Mouse (Mus musculus) liver, postnatal 0 days (tissue): Measurements from ENCODE around the gene Lypd6b. TPM values are rescaled to one million over a fixed set of nuclear protein-coding genes. Genes with fewer than 3 reads are reported as not detected.

Source experiments
- ATAC-seq: fragments of 200-750 bp; cut with Nextera tagmentation; 2 replicates; pipeline ENCODE4 v1.8.0; 2017; ENCODE audit warnings: mild to moderate bottlenecking, moderate library complexity
- DNase-seq: peaks from one replicate; pipeline ENCODE4 v3.0.0-alpha.2; 2016
- H3K27ac ChIP-seq: fragments of 300-500 bp; sonication (generic); 2 replicates; pipeline ENCODE4 v1.5.1; 2014; ENCODE audit warnings: antibody characterized with exemption, moderate library complexity, mild to moderate bottlenecking, low read depth
- H3K27me3 ChIP-seq: fragments of 300-500 bp; sonication (generic); 2 replicates; pipeline ENCODE4 v1.6.1; 2014; ENCODE audit warnings: low read length, control low read depth, mixed read lengths; ENCODE audit not compliant: insufficient read depth
- H3K36me3 ChIP-seq: fragments of 300-500 bp; sonication (generic); replicated peaks from 2 replicates; pipeline ENCODE4 v1.6.1; 2014; ENCODE audit warnings: mild to moderate bottlenecking, control low read depth, low read length, moderate library complexity, mixed read lengths; ENCODE audit not compliant: insufficient read depth
- H3K4me1 ChIP-seq: fragments of 300-500 bp; sonication (generic); 2 replicates; pipeline ENCODE4 v1.6.1; 2014; ENCODE audit warnings: antibody characterized with exemption, mild to moderate bottlenecking, control low read depth; ENCODE audit not compliant: insufficient read depth
- H3K4me2 ChIP-seq: fragments of 300-500 bp; sonication (generic); 2 replicates; pipeline ENCODE4 v1.6.1; 2014; ENCODE audit warnings: low read depth, mild to moderate bottlenecking, low read length, moderate library complexity, mixed read lengths
- H3K4me3 ChIP-seq: fragments of 300-500 bp; sonication (generic); 2 replicates; pipeline ENCODE4 v1.5.1; 2014; ENCODE audit warnings: low read depth, low read length
- H3K9ac ChIP-seq: fragments of 300-500 bp; sonication (generic); replicated peaks from 2 replicates; pipeline ENCODE4 v1.6.1; 2014; ENCODE audit warnings: mild to moderate bottlenecking, moderate library complexity
- H3K9me3 ChIP-seq: fragments of 300-500 bp; sonication (generic); 2 replicates; pipeline ENCODE4 v1.6.1; 2016; ENCODE audit warnings: mild to moderate bottlenecking, control low read depth, low read length, mixed read lengths
- CTCF ChIP-seq: sonication (generic); IDR thresholded peaks from 2 replicates; pipeline ENCODE4 v1.5.1; 2016; ENCODE audit warnings: antibody characterized with exemption, low read depth
- EP300 ChIP-seq: IDR thresholded peaks from 2 replicates; pipeline ENCODE4 v1.6.1; 2016; ENCODE audit warnings: antibody characterized with exemption, low read depth, mild to moderate bottlenecking
- WGBS: fragments of 180-500 bp; shearing (Covaris S2); extraction: QIAGEN DNeasy Blood & Tissue Kit; methylation state at CpG from one replicate; pipeline ENCODE4 v1.1.7; 2014; ENCODE audit not compliant: insufficient replicate concordance; 5-methylcytosine and 5-hydroxymethylcytosine counted together
- polyA plus RNA-seq: library from polyadenylated mRNA; unstranded; fragments of >200 nt; fragmentation: Nextera tagmentation; extraction: Ambion mirVana; gene quantifications from 2 replicates; pipeline ENCODE4 v1.2.1, GENCODE M21; 2015

The Lypd6b gene
- polyA plus RNA-seq, 1 experiment from 2014 or later: not detected

DNA sequence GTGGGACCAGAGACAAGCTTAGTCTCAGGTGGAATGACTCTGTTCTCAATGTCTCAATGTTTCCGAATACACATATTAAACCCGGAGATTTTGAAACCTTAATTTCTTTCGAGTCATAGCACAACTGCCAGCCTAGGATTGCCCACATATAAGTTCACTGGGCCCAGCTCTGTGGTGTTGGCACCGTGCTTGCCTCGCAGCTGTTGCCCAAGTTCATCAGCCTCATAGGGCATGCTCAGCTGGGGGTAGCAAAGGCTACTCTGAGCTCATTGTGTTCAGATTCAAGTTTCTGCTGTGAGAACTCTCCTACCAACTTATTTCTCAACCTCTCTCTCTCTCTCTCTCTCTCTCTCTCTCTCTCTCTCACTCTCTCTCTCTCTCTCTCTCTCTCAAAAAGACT, 53.6 kb downstream of the Lypd6b start:
- no peak overlapping the region for H3K9ac ChIP-seq
- no peak for DNase-seq

GRCm38 (mm10) chr2:49845104-49845503, 57.6 kb downstream of the Lypd6b start:
- DNase-seq (no peak), ATAC-seq (no peak)
- Histone ChIP-seq H3K4me2 (no peak overlapping the region), H3K9me3 (no peaks in the 10 kb centered on the region), H3K27ac (no peak overlapping the region), H3K9ac (no peak overlapping the region), H3K36me3 (no peaks in the 10 kb centered on the region), H3K4me1 (no peaks in the 10 kb centered on the region), H3K27me3 (no peaks in the 10 kb centered on the region), H3K4me3 (no peak overlapping the region)
- WGBS: 70% methylated on average over 7 of the region's 7 CpGs
- no peak for TF ChIP-seq EP300
- no peak for TF ChIP-seq CTCF

More for the DNA sequence above, 53.6 kb downstream of the Lypd6b start:
- Histone ChIP-seq H3K4me2 (no peak overlapping the region), H3K27ac (no peak overlapping the region), H3K9me3 (no peaks in the 10 kb centered on the region), H3K27me3 (no peaks in the 10 kb centered on the region), H3K4me1 (no peaks in the 10 kb centered on the region), H3K4me3 (no peak overlapping the region), H3K36me3 (no peaks in the 10 kb centered on the region)
- ATAC-seq: no peak
- no peak for TF ChIP-seq EP300
- TF ChIP-seq CTCF: no peak
- WGBS: 90% methylated on average over 5 of the region's 5 CpGs

- WGBS: 57% methylated on average over 3 of the region's 3 CpGs
- no peaks in the 10 kb centered on the region for H3K27me3 ChIP-seq
- H3K4me2 ChIP-seq: no peak overlapping the region
- no peaks in the 10 kb centered on the region for H3K36me3 ChIP-seq
- H3K27ac ChIP-seq: no peak overlapping the region
- H3K4me1 ChIP-seq: no peaks in the 10 kb centered on the region
- ATAC-seq (no peak), DNase-seq (no peak)
- H3K9ac ChIP-seq: no peak overlapping the region
- TF ChIP-seq EP300 (no peak), CTCF (no peak)
- no peak overlapping the region for H3K4me3 ChIP-seq
- no peaks in the 10 kb centered on the region for H3K9me3 ChIP-seq
Measured at GRCm38 (mm10) chr2:49846097-49846496, 58.6 kb downstream of the Lypd6b start.

DNA sequence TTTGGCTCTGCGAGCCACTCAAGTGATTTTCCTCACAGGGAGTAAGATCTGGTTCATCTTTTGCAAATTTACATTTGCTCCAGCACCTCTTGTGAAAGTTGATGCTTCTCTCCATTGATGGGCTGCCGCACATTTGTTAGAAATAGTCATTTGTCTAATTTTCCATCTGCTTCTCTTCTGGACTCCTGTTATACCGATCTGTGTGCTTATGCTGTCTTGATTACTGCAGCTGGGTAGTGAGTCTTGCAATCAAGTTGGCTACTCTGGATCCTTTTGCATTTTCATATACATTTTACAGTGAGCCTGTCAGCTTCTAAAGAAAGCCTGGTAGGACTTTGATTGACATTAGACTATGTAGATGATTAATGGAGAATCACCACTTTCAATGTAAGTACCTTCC, 59.4 kb downstream of the Lypd6b start:
- no peak for TF ChIP-seq EP300
- no peak for TF ChIP-seq CTCF

GRCm38 (mm10) chr2:49847831-49848230, 60.3 kb downstream of the Lypd6b start:
- Histone ChIP-seq H3K4me3 (no peak overlapping the region), H3K27me3 (no peaks in the 10 kb centered on the region), H3K4me1 (no peaks in the 10 kb centered on the region), H3K9me3 (no peaks in the 10 kb centered on the region), H3K9ac (no peak overlapping the region), H3K4me2 (no peak overlapping the region), H3K36me3 (no peaks in the 10 kb centered on the region), H3K27ac (no peak overlapping the region)
- WGBS: 34% methylated on average over 2 of the region's 2 CpGs
- TF ChIP-seq EP300 (no peak), CTCF (no peak)
- ATAC-seq: no peak
- DNase-seq: no peak

More for the DNA sequence above, 59.4 kb downstream of the Lypd6b start:
- no peak overlapping the region for H3K27ac ChIP-seq
- no peaks in the 10 kb centered on the region for H3K4me1 ChIP-seq
- H3K4me2 ChIP-seq: no peak overlapping the region
- DNase-seq (no peak), ATAC-seq (no peak)
- no peak overlapping the region for H3K9ac ChIP-seq
- no peak overlapping the region for H3K4me3 ChIP-seq
- H3K36me3 ChIP-seq: no peaks in the 10 kb centered on the region
- H3K9me3 ChIP-seq: no peaks in the 10 kb centered on the region
- 81% methylated on average over 3 of the region's 3 CpGs for WGBS
- H3K27me3 ChIP-seq: no peaks in the 10 kb centered on the region

DNA sequence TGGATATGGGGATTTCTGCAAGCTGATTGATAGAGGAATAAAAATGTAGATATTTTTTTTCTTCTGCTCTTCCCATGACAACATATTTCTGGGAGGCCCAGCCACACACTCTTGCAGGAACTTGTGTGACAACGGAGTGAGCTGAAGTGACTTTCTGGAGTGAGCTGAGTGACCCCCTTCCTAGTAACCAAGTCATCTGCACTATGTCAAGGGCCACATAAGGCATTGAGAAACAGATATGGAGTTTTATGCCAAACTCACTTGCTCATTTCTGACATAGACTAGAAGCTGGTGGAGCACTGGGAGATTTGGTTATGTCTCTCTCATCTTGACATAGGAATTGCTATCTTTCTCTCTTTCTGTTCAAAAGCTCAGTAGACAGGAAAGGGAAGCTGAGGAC, 62.3 kb downstream of the Lypd6b start:
- Histone ChIP-seq H3K27ac (no peak overlapping the region), H3K9ac (no peak overlapping the region), H3K9me3 (no peaks in the 10 kb centered on the region), H3K27me3 (no peaks in the 10 kb centered on the region), H3K36me3 (no peaks in the 10 kb centered on the region), H3K4me3 (no peak overlapping the region), H3K4me1 (no peaks in the 10 kb centered on the region), H3K4me2 (no peak overlapping the region)
- TF ChIP-seq EP300: no peak
- TF ChIP-seq CTCF: no peak
- WGBS: 81% methylated on average over 1 of the region's 1 CpGs
- no peak for ATAC-seq
- DNase-seq: no peak

- TF ChIP-seq CTCF: no peak
- TF ChIP-seq EP300: no peak
- no peaks in the 10 kb centered on the region for H3K36me3 ChIP-seq
- no peaks in the 10 kb centered on the region for H3K9me3 ChIP-seq
- DNase-seq (no peak), ATAC-seq (no peak)
- H3K4me3 ChIP-seq: no peak overlapping the region
- H3K27me3 ChIP-seq: no peaks in the 10 kb centered on the region
- no peak overlapping the region for H3K9ac ChIP-seq
- H3K27ac ChIP-seq: no peak overlapping the region
- H3K4me2 ChIP-seq: no peak overlapping the region
- no peaks in the 10 kb centered on the region for H3K4me1 ChIP-seq
Measured at GRCm38 (mm10) chr2:49851977-49852376, 64.5 kb downstream of the Lypd6b start.
